Mouse (Mus musculus): ENCODE results near the gene Cops7b. TPM values are rescaled to one million over a fixed set of nuclear protein-coding genes. Genes with fewer than 3 reads are reported as not detected.

Cops7b gene
- polyA plus RNA-seq, 1 experiment from 2014 or later = 52.9 TPM

DNA sequence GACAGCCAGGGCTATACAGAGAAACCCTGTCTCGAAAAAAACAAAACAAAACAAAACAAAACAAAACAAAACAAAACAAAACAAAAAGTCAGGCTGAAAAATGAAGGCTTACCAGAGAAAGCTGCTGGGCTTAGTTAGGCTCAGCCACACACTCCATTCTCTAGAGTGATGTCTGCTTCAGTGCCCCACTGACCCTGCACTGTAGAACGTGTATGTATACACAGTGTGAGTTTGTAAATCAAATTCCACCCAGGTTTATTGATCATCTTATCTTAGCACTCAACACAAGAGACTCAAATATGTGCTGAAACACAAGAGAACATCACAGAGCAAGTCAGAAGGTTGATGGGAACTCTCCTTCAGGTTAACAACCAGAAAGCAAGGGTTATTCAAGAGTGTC lies 14.3 kb upstream of the Cops7b start:
- no peak overlapping the region for H3K4me3 ChIP-seq
- H3K36me3 ChIP-seq = peaks cover 30% of the 10 kb centered on the region
- no peak overlapping the region for H3K27ac ChIP-seq
- WGBS = 82% methylated on average over 2 of the region's 2 CpGs
- H3K4me2 ChIP-seq (replicated peaks) = no peak overlapping the region
- H3K9me3 ChIP-seq = no peaks in the 10 kb centered on the region
- H3K4me1 ChIP-seq = no peaks in the 10 kb centered on the region
- ATAC-seq (ENCODE audit: low FRiP score, low read depth) = no peak
- H3K9ac ChIP-seq = no peak overlapping the region
- no peaks in the 10 kb centered on the region for H3K27me3 ChIP-seq

GRCm38 (mm10) chr1:86569292-86569860 lies 13.3 kb upstream of the Cops7b start:
- no peak overlapping the region for H3K4me3 ChIP-seq
- H3K9me3 ChIP-seq = no peaks in the 10 kb centered on the region
- no peak overlapping the region for H3K9ac ChIP-seq
- peaks cover 27% of the 10 kb centered on the region for H3K36me3 ChIP-seq
- no peak overlapping the region for H3K4me2 ChIP-seq (replicated peaks)
- H3K27ac ChIP-seq = no peak overlapping the region
- no peak for ATAC-seq (ENCODE audit: low FRiP score, low read depth)
- 89% methylated on average over 2 of the region's 2 CpGs for WGBS
- no peaks in the 10 kb centered on the region for H3K4me1 ChIP-seq
- H3K27me3 ChIP-seq = no peaks in the 10 kb centered on the region

DNA sequence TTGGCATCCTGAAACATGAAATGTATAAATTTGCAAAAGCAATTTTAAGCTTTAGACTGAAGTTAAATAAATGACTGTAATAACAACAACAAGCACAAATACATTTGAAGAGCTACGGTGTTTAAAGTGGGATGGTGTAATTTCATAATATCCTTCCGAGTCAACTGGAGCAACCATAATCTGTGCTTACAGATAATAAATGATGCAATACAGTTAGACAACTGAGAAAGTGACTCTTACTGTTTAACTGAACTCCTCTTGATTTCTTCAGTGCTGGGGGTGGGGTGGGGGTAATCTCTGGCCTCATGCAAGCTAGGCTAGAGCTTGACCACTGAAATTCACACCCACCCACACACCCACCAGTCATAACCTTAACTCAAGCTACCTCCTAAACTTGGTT lies 11.3 kb upstream of the Cops7b start:
- Histone ChIP-seq H3K9ac (no peak overlapping the region), H3K4me1 (no peaks in the 10 kb centered on the region), H3K4me3 (no peak overlapping the region), H3K27me3 (no peaks in the 10 kb centered on the region), H3K4me2 (replicated peaks) (no peak overlapping the region), H3K9me3 (no peaks in the 10 kb centered on the region), H3K27ac (no peak overlapping the region), H3K36me3 (peaks cover 22% of the 10 kb centered on the region)
- 96% methylated on average over 2 of the region's 2 CpGs for WGBS
- no peak for ATAC-seq (ENCODE audit: low FRiP score, low read depth)

DNA sequence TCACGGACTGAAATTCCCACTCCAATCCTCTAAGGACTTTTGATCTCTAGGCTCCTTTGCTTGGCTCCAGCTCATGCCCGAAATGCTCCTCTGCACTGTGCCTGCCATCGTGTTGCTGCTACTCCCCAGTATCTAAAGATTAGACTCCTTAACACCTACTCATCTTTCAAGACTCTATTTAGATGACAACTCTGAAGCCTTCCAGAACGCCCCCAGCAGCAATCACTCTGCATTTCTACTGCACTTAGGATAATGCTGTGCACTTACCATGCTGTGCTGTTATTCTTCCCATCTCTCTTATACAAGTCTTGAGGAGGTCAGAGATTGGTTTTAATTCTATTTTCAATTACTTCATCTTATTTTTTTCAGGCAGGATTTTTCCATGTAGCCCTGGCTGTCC lies 10.8 kb upstream of the Cops7b start:
- Histone ChIP-seq H3K4me1 (no peaks in the 10 kb centered on the region), H3K9me3 (no peaks in the 10 kb centered on the region), H3K4me2 (replicated peaks) (no peak overlapping the region), H3K36me3 (peaks cover 19% of the 10 kb centered on the region), H3K27me3 (no peaks in the 10 kb centered on the region), H3K27ac (no peak overlapping the region), H3K4me3 (no peak overlapping the region), H3K9ac (no peak overlapping the region)
- WGBS = 73% methylated on average over 4 of the region's 4 CpGs
- ATAC-seq (ENCODE audit: low FRiP score, low read depth) = no peak

GRCm38 (mm10) chr1:86580426-86580825 lies 2.3 kb upstream of the Cops7b start:
- Histone ChIP-seq H3K27me3 (no peaks in the 10 kb centered on the region), H3K27ac (no peak overlapping the region), H3K4me1 (peaks cover 16% of the 10 kb centered on the region), H3K9me3 (no peaks in the 10 kb centered on the region), H3K4me2 (replicated peaks) (no peak overlapping the region), H3K9ac (no peak overlapping the region), H3K36me3 (peaks cover 6% of the 10 kb centered on the region), H3K4me3 (no peak overlapping the region)
- ATAC-seq (ENCODE audit: low FRiP score, low read depth) = no peak
- WGBS = 83% methylated on average over 6 of the region's 6 CpGs

DNA sequence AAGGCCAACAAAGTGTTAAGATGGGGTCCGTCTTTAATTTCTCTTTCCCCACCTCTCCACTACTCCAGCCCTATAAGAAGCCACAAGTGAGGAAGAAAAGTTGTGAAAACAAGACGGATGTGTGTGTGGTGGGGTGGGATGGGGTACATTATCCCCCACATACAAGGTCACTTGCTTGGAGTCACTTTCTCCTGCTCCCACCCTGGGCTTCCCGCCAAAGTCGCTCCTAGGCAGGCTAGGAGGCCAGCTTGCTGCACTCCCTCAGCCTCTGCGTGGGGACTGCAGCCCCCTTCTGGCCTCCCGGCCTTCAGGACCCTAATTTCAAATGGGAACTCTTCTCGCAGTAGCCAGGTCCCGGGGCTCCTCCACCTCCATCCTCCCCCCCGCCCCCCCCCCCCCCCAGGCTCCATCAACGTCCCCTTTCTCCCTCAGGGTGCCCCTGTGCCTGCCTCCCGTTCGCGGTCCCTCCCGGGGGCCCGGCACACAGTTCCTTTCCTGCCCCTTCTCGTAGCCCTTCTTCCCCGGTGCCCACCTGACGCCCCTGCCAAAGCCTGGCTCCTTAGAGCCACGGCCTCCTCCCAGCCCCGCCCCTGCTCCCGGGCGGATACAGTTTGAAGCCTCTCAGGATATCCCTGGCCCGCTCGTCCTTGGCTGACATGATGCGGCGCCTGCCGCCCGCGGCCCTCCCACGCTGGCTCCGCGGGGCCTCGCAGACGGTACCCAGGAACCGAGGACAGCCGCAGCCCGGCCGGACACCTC lies 833 bp upstream of the Cops7b start:
- Histone ChIP-seq H3K4me2 (replicated peaks) (peak overlapping the region; percentile 76), H3K4me3 (peak overlapping the region; percentile 86), H3K27ac (peak overlapping the region; percentile 75), H3K9ac (peak overlapping the region; percentile 88), H3K27me3 (no peaks in the 10 kb centered on the region), H3K4me1 (peaks cover 19% of the 10 kb centered on the region), H3K36me3 (peaks cover 6% of the 10 kb centered on the region), H3K9me3 (no peaks in the 10 kb centered on the region)
- peak; percentile 67 for ATAC-seq (ENCODE audit: low FRiP score, low read depth)
- 1% methylated on average over 37 of the region's 38 CpGs for WGBS

DNA sequence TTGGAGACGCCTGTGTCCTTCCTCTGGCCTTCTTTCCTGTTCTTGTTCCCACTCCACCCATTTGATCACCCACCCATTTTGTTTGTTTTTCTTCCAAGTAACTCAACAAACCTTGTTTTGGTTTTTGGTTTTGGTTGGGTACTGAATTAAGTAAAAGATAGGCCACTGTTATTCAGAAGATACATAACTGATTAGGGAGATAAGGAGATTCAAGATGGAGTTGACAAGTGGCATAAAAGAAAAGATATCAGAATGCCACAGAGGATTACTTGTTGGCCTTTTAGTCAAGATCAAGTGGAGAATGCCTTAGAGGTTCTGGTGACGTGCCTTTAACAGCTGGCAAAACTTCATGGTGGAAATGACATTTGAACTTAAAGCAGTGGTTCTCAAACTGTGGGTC lies 1.0 kb downstream of the Cops7b start:
- 80% methylated on average over 2 of the region's 2 CpGs for WGBS
- Histone ChIP-seq H3K9ac (no peak overlapping the region), H3K27ac (no peak overlapping the region), H3K9me3 (no peaks in the 10 kb centered on the region), H3K36me3 (peaks cover 3% of the 10 kb centered on the region; the same call in 1 of the 2 replicates), H3K4me1 (peaks cover 29% of the 10 kb centered on the region), H3K4me2 (replicated peaks) (peak overlapping the region; percentile 76; the same call in 1 of the 2 replicates), H3K27me3 (no peaks in the 10 kb centered on the region), H3K4me3 (peak overlapping the region; percentile 86; the same call in 1 of the 2 replicates)
- no peak for ATAC-seq (ENCODE audit: low FRiP score, low read depth)

DNA sequence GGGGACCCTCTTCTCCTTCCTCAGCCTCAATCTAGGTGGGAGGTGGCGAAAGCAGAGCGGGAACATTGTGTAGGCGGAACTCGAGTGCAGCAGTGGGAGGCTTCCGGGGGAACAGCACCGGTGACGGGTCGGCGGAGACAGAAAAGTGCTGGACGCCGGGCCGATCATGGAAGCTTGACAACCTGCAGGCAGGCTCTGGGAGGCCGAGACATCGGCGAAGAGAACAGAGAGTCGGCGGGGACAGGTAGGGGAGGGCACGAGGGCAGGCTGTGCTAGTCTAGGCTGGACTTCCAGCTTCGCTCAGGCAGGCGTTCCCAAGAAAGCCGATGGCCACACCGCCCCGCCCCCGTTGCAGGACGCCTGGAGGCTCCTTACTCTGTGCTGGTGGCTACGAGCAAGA lies 4.3 kb downstream of the Cops7b start:
- Histone ChIP-seq H3K4me3 (peak overlapping the region; percentile 75), H3K36me3 (peaks cover 25% of the 10 kb centered on the region), H3K27ac (peak overlapping the region; percentile 33), H3K9ac (peak overlapping the region; percentile 80), H3K4me2 (replicated peaks) (peak overlapping the region; percentile 92), H3K27me3 (no peaks in the 10 kb centered on the region), H3K9me3 (no peaks in the 10 kb centered on the region), H3K4me1 (peaks cover 19% of the 10 kb centered on the region)
- ATAC-seq (ENCODE audit: low FRiP score, low read depth) = 0 out of 2 replicates have a peak, but pooled peaks have one; percentile 10
- 0% methylated on average over 26 of the region's 26 CpGs for WGBS

- Histone ChIP-seq H3K27ac (no peak overlapping the region), H3K36me3 (peaks cover 80% of the 10 kb centered on the region), H3K27me3 (no peaks in the 10 kb centered on the region), H3K4me3 (no peak overlapping the region), H3K4me2 (replicated peaks) (no peak overlapping the region), H3K9ac (no peak overlapping the region), H3K4me1 (peaks cover 10% of the 10 kb centered on the region), H3K9me3 (no peaks in the 10 kb centered on the region)
- 92% methylated on average over 7 of the region's 7 CpGs for WGBS
- no peak for ATAC-seq (ENCODE audit: low FRiP score, low read depth)
Observed at GRCm38 (mm10) chr1:86594539-86594938, 11.8 kb downstream of the Cops7b start.

- H3K9me3 ChIP-seq = no peaks in the 10 kb centered on the region
- peaks cover 78% of the 10 kb centered on the region for H3K36me3 ChIP-seq
- no peak overlapping the region for H3K4me3 ChIP-seq
- H3K4me2 ChIP-seq (replicated peaks) = no peak overlapping the region
- 95% methylated on average over 6 of the region's 6 CpGs for WGBS
- H3K9ac ChIP-seq = no peak overlapping the region
- H3K27me3 ChIP-seq = no peaks in the 10 kb centered on the region
- peaks cover 15% of the 10 kb centered on the region for H3K4me1 ChIP-seq
- ATAC-seq (ENCODE audit: low FRiP score, low read depth) = no peak
- H3K27ac ChIP-seq = no peak overlapping the region
Observed at GRCm38 (mm10) chr1:86595315-86595714, 12.6 kb downstream of the Cops7b start.

DNA sequence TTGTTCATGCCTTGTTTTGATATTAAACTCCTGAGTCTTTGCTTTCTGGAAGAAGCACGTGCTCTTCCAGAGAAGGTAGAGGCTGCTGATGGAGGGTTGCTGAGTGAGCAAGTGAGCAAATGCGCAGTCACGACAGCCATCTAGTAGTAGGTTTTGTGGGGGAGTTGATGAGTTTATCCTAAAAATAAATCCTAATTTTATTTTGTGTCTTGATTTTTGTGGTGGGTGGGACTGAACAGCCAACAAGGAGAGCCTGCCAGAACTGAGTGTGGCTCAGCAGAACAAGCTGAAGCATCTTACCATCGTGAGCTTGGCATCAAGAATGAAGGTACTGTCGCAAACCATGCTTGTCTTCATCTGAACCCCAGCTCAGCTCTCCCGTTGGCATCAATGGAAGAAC lies 13.8 kb downstream of the Cops7b start:
- no peak for ATAC-seq (ENCODE audit: low FRiP score, low read depth)
- Histone ChIP-seq H3K9ac (no peak overlapping the region), H3K4me2 (replicated peaks) (no peak overlapping the region), H3K4me1 (peaks cover 18% of the 10 kb centered on the region), H3K27me3 (no peaks in the 10 kb centered on the region), H3K36me3 (peaks cover 78% of the 10 kb centered on the region), H3K4me3 (no peak overlapping the region), H3K27ac (no peak overlapping the region), H3K9me3 (no peaks in the 10 kb centered on the region)
- 94% methylated on average over 6 of the region's 6 CpGs for WGBS

DNA sequence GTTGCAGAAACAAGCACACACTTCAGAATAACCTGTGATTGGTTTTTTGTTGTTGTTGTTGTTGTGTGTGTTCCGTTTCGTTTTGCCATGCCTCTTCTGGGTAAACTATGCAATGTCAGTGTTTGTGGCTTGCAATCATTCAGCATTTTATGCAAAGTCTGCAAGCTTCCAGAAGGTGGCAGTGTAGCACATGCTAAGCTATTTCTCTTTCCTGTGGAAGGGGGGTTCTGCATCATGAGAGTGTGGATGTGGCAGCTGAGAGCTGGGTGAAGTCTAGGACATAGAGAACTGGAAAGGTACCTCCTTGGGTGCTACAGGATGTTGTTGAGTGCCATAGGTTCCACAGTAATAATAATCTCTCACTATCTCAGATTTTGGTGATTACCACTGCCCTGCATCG lies 15.8 kb downstream of the Cops7b start:
- H3K4me3 ChIP-seq = no peak overlapping the region
- no peak overlapping the region for H3K9ac ChIP-seq
- H3K27me3 ChIP-seq = no peaks in the 10 kb centered on the region
- H3K4me2 ChIP-seq (replicated peaks) = no peak overlapping the region
- H3K36me3 ChIP-seq = peaks cover 84% of the 10 kb centered on the region
- H3K4me1 ChIP-seq = peaks cover 18% of the 10 kb centered on the region
- no peak overlapping the region for H3K27ac ChIP-seq
- no peaks in the 10 kb centered on the region for H3K9me3 ChIP-seq
- WGBS = 72% methylated on average over 3 of the region's 3 CpGs
- no peak for ATAC-seq (ENCODE audit: low FRiP score, low read depth)

Data from limb, embryonic 13.5 days (tissue).